Mouse (Mus musculus): ENCODE measurements around the gene 9930111J21Rik2.
"Not testable (repeated sequence)": the region's sequence is repeated elsewhere in the genome, so short reads cannot be mapped to it uniquely, and the experiment has no call there.

The 9930111J21Rik2 gene

GRCm38 (mm10) chr11:49076001-49076757 is 25.1 kb upstream of the 9930111J21Rik2 start, which contains the start of gene Ifi47:
Ifi47 (plus strand) TSS chr11:49076587.
- peak; percentile 52 for DNase-seq (ENCODE audit: low read depth)

GRCm38 (mm10) chr11:49068358-49068757 is 17.3 kb upstream of the 9930111J21Rik2 start:
- DNase-seq (ENCODE audit: low read depth), result no peak

- DNase-seq (ENCODE audit: low read depth), result peak; percentile 61
Observed at GRCm38 (mm10) chr11:49063713-49064469, 12.8 kb upstream of the 9930111J21Rik2 start, which contains the start of gene Tgtp2. Tgtp2 (minus strand) TSS chr11:49064206.

- not testable (repeated sequence) for DNase-seq (ENCODE audit: low read depth)
Observed at GRCm38 (mm10) chr11:49061865-49062264, 10.8 kb upstream of the 9930111J21Rik2 start.

- not testable (repeated sequence) for DNase-seq (ENCODE audit: low read depth)
Observed at GRCm38 (mm10) chr11:49060061-49060460, 9.0 kb upstream of the 9930111J21Rik2 start.

GRCm38 (mm10) chr11:49051894-49052293 is 852 bp upstream of the 9930111J21Rik2 start:
- not testable (repeated sequence) for DNase-seq (ENCODE audit: low read depth)

GRCm38 (mm10) chr11:49050064-49050463 is 978 bp downstream of the 9930111J21Rik2 start:
- DNase-seq (ENCODE audit: low read depth), result not testable (repeated sequence)

- DNase-seq (ENCODE audit: low read depth), result not testable (repeated sequence)
Observed at GRCm38 (mm10) chr11:49012074-49012473, 39.0 kb downstream of the 9930111J21Rik2 start.

- not testable (repeated sequence) for DNase-seq (ENCODE audit: low read depth)
Observed at GRCm38 (mm10) chr11:49006785-49007184, 44.3 kb downstream of the 9930111J21Rik2 start.

GRCm38 (mm10) chr11:49006317-49006716 is 44.7 kb downstream of the 9930111J21Rik2 start:
- not testable (repeated sequence) for DNase-seq (ENCODE audit: low read depth)

- not testable (repeated sequence) for DNase-seq (ENCODE audit: low read depth)
Observed at GRCm38 (mm10) chr11:49000411-49000810, 50.6 kb downstream of the 9930111J21Rik2 start.

GRCm38 (mm10) chr11:48994018-48994417 is 57.0 kb downstream of the 9930111J21Rik2 start, which contains the start of gene Tgtp1:
Tgtp1 (minus strand) TSS chr11:48994172.
- peak; percentile 26 for DNase-seq (ENCODE audit: low read depth)

GRCm38 (mm10) chr11:48993296-48993695 is 57.7 kb downstream of the 9930111J21Rik2 start:
- DNase-seq (ENCODE audit: low read depth), result not testable (repeated sequence)

GRCm38 (mm10) chr11:48991740-48992520 is 59.1 kb downstream of the 9930111J21Rik2 start, which contains the start of gene Gm12185:
Gm12185 (minus strand) TSS chr11:48992226.
- peak; percentile 26 for DNase-seq (ENCODE audit: low read depth)

GRCm38 (mm10) chr11:48989981-48990380 is 61.1 kb downstream of the 9930111J21Rik2 start:
- not testable (repeated sequence) for DNase-seq (ENCODE audit: low read depth)

GRCm38 (mm10) chr11:48988219-48988618 is 62.8 kb downstream of the 9930111J21Rik2 start:
- not testable (repeated sequence) for DNase-seq (ENCODE audit: low read depth)

- DNase-seq (ENCODE audit: low read depth), result not testable (repeated sequence)
Observed at GRCm38 (mm10) chr11:48982848-48983247, 68.2 kb downstream of the 9930111J21Rik2 start.

- DNase-seq (ENCODE audit: low read depth), result not testable (repeated sequence)
Observed at GRCm38 (mm10) chr11:48980052-48980451, 71.0 kb downstream of the 9930111J21Rik2 start.

- not testable (repeated sequence) for DNase-seq (ENCODE audit: low read depth)
Observed at GRCm38 (mm10) chr11:48979251-48979650, 71.8 kb downstream of the 9930111J21Rik2 start, which contains the start of gene 9930111J21Rik1. 9930111J21Rik1 (minus strand) TSS chr11:48979398.

GRCm38 (mm10) chr11:48978240-48978939 is 72.7 kb downstream of the 9930111J21Rik2 start, which contains the start of gene Olfr56:
Olfr56 (plus strand) TSS chr11:48978889.
- DNase-seq (ENCODE audit: low read depth), result not testable (repeated sequence)

- not testable (repeated sequence) for DNase-seq (ENCODE audit: low read depth)
Observed at GRCm38 (mm10) chr11:48974686-48975085, 76.4 kb downstream of the 9930111J21Rik2 start.

All from NIH3T3 (cell line).